Mouse (Mus musculus) midbrain, postnatal 0 days (tissue): ENCODE results near the gene Tbpl1. TPM values are rescaled to one million over a fixed set of nuclear protein-coding genes. Genes with fewer than 3 reads are reported as not detected.

Experiments used
- ATAC-seq: fragments of 200-750 bp; cut with Nextera tagmentation; 2 replicates; pipeline ENCODE4 v1.8.0; 2017; ENCODE audit warnings: moderate number of reproducible peaks, mild to moderate bottlenecking, moderate TSS enrichment, moderate library complexity; ENCODE audit not compliant: low FRiP score
- DNase-seq: peaks from one replicate; pipeline ENCODE4 v3.0.0-alpha.2; 2015; ENCODE audit warnings: low spot score
- H3K27ac ChIP-seq: fragments of 300-500 bp; sonication (generic); 2 replicates; pipeline ENCODE4 v1.5.1; 2014; ENCODE audit warnings: low read depth, mild to moderate bottlenecking, low read length, mixed read lengths
- H3K27me3 ChIP-seq: fragments of 300-500 bp; sonication (generic); 2 replicates; pipeline ENCODE4 v1.6.1; 2014; ENCODE audit warnings: low read length, control low read depth, mixed read lengths; ENCODE audit not compliant: insufficient read depth
- H3K36me3 ChIP-seq: fragments of 300-500 bp; sonication (generic); 2 replicates; pipeline ENCODE4 v1.6.1; 2014; ENCODE audit warnings: low read length, control low read depth, mixed read lengths; ENCODE audit not compliant: insufficient read depth
- H3K4me1 ChIP-seq: fragments of 300-500 bp; sonication (generic); 2 replicates; pipeline ENCODE4 v1.6.1; 2014; ENCODE audit warnings: mild to moderate bottlenecking, control low read depth, antibody characterized with exemption, low read length, mixed read lengths; ENCODE audit not compliant: insufficient read depth
- H3K4me2 ChIP-seq: fragments of 300-500 bp; sonication (generic); 2 replicates; pipeline ENCODE4 v1.6.1; 2014; ENCODE audit warnings: low read depth, mild to moderate bottlenecking, low read length, mixed read lengths; ENCODE audit not compliant: poor library complexity, severe bottlenecking
- H3K4me3 ChIP-seq: fragments of 300-500 bp; sonication (generic); 2 replicates; pipeline ENCODE4 v1.5.1; 2014; ENCODE audit warnings: low read depth, mild to moderate bottlenecking, low read length, moderate library complexity
- H3K9ac ChIP-seq: fragments of 300-500 bp; sonication (generic); replicated peaks from 2 replicates; pipeline ENCODE4 v1.6.1; 2014; ENCODE audit warnings: mild to moderate bottlenecking, low read length, moderate library complexity, mixed read lengths; ENCODE audit not compliant: poor library complexity, severe bottlenecking
- H3K9me3 ChIP-seq: fragments of 300-500 bp; sonication (generic); 2 replicates; pipeline ENCODE4 v1.6.1; 2016; ENCODE audit warnings: low read length, control low read depth
- CTCF ChIP-seq: IDR thresholded peaks from 2 replicates; pipeline ENCODE4 v1.5.1; 2016; ENCODE audit warnings: antibody characterized with exemption, mild to moderate bottlenecking
- WGBS: fragments of 180-500 bp; shearing (Covaris S2); extraction: QIAGEN DNeasy Blood & Tissue Kit; methylation state at CpG from one replicate; pipeline ENCODE4 v1.1.7; 2014; 5-methylcytosine and 5-hydroxymethylcytosine counted together
- polyA plus RNA-seq: library from polyadenylated mRNA; unstranded; fragments of >200 nt; fragmentation: Nextera tagmentation; extraction: Ambion mirVana; gene quantifications from 2 replicates; pipeline ENCODE4 v1.2.1, GENCODE M21; 2015
- total RNA-seq: library from RNA; depleted of rRNA; stranded (reverse); fragments of >200 nt; gene quantifications from 2 replicates; pipeline ENCODE4 v1.2.3, GENCODE M21; 2014

Tbpl1 gene
- total and polyA plus RNA-seq, 2 experiments from 2014 or later, result 36.6 to 62.2 TPM

GRCm38 (mm10) chr10:22696236-22696635 is 35.5 kb downstream of the Tbpl1 start:
- H3K9me3 ChIP-seq, result no peaks in the 10 kb centered on the region
- DNase-seq, result no peak
- ATAC-seq, result no peak
- 0 out of 2 replicates have a peak, but pooled peaks cover 3% of the 10 kb centered on the region for H3K36me3 ChIP-seq
- no peak for TF ChIP-seq CTCF
- H3K4me1 ChIP-seq, result no peaks in the 10 kb centered on the region
- no peaks in the 10 kb centered on the region for H3K27me3 ChIP-seq
- no peak overlapping the region for H3K4me3 ChIP-seq
- WGBS, result 94% methylated on average over 9 of the region's 9 CpGs
- no peak overlapping the region for H3K27ac ChIP-seq
- H3K9ac ChIP-seq, result no peak overlapping the region
- no peak overlapping the region for H3K4me2 ChIP-seq

GRCm38 (mm10) chr10:22675848-22676630 is 55.7 kb downstream of the Tbpl1 start:
- H3K9ac ChIP-seq, result no peak overlapping the region
- no peaks in the 10 kb centered on the region for H3K9me3 ChIP-seq
- no peak for DNase-seq
- no peak overlapping the region for H3K27ac ChIP-seq
- H3K36me3 ChIP-seq, result no peaks in the 10 kb centered on the region
- no peak overlapping the region for H3K4me2 ChIP-seq
- TF ChIP-seq CTCF, result no peak
- no peaks in the 10 kb centered on the region for H3K4me1 ChIP-seq
- 65% methylated on average over 13 of the region's 13 CpGs for WGBS
- no peak for ATAC-seq
- H3K4me3 ChIP-seq, result no peak overlapping the region
- H3K27me3 ChIP-seq, result no peaks in the 10 kb centered on the region

GRCm38 (mm10) chr10:22674176-22674575 is 57.6 kb downstream of the Tbpl1 start:
- Histone ChIP-seq H3K4me3 (no peak overlapping the region), H3K27ac (no peak overlapping the region), H3K4me1 (no peaks in the 10 kb centered on the region), H3K4me2 (no peak overlapping the region), H3K36me3 (no peaks in the 10 kb centered on the region), H3K9ac (no peak overlapping the region), H3K27me3 (no peaks in the 10 kb centered on the region), H3K9me3 (no peaks in the 10 kb centered on the region)
- DNase-seq (no peak), ATAC-seq (no peak)
- TF ChIP-seq CTCF, result no peak
- WGBS, result 94% methylated on average over 8 of the region's 8 CpGs

- no peak for TF ChIP-seq CTCF
- DNase-seq (no peak), ATAC-seq (no peak)
- Histone ChIP-seq H3K4me2 (no peak overlapping the region), H3K9me3 (no peaks in the 10 kb centered on the region), H3K9ac (no peak overlapping the region), H3K4me1 (no peaks in the 10 kb centered on the region), H3K4me3 (no peak overlapping the region), H3K36me3 (no peaks in the 10 kb centered on the region), H3K27me3 (no peaks in the 10 kb centered on the region), H3K27ac (no peak overlapping the region)
- WGBS, result 94% methylated on average over 13 of the region's 13 CpGs
Measured at GRCm38 (mm10) chr10:22668509-22668908, 63.2 kb downstream of the Tbpl1 start.

- Histone ChIP-seq H3K4me1 (no peaks in the 10 kb centered on the region; the same call in 1 of the 2 replicates), H3K9me3 (no peaks in the 10 kb centered on the region), H3K27ac (no peak overlapping the region), H3K4me3 (no peak overlapping the region), H3K27me3 (no peaks in the 10 kb centered on the region), H3K36me3 (no peaks in the 10 kb centered on the region), H3K9ac (no peak overlapping the region), H3K4me2 (no peak overlapping the region)
- ATAC-seq (no peak), DNase-seq (no peak)
- TF ChIP-seq CTCF, result no peak
- 94% methylated on average over 5 of the region's 5 CpGs for WGBS
Measured at GRCm38 (mm10) chr10:22660286-22661000, 71.3 kb downstream of the Tbpl1 start.

- H3K36me3 ChIP-seq, result no peaks in the 10 kb centered on the region
- H3K4me1 ChIP-seq, result no peaks in the 10 kb centered on the region; the same call in 1 of the 2 replicates
- no peak overlapping the region for H3K27ac ChIP-seq
- H3K4me2 ChIP-seq, result no peak overlapping the region
- DNase-seq (no peak), ATAC-seq (no peak)
- H3K9me3 ChIP-seq, result no peaks in the 10 kb centered on the region
- TF ChIP-seq CTCF, result no peak
- H3K27me3 ChIP-seq, result no peaks in the 10 kb centered on the region
- H3K4me3 ChIP-seq, result no peak overlapping the region
- H3K9ac ChIP-seq, result no peak overlapping the region
- 68% methylated on average over 10 of the region's 10 CpGs for WGBS
Measured at GRCm38 (mm10) chr10:22659386-22659725, 72.4 kb downstream of the Tbpl1 start.
